Mouse (Mus musculus): Measurements from ENCODE around the gene Gm11492. TPM values are rescaled to one million over a fixed set of nuclear protein-coding genes. Genes with fewer than 3 reads are reported as not detected.

Gene Gm11492
- total and polyA plus RNA-seq, 3 experiments: 0.04 TPM; not detected in 2

DNA sequence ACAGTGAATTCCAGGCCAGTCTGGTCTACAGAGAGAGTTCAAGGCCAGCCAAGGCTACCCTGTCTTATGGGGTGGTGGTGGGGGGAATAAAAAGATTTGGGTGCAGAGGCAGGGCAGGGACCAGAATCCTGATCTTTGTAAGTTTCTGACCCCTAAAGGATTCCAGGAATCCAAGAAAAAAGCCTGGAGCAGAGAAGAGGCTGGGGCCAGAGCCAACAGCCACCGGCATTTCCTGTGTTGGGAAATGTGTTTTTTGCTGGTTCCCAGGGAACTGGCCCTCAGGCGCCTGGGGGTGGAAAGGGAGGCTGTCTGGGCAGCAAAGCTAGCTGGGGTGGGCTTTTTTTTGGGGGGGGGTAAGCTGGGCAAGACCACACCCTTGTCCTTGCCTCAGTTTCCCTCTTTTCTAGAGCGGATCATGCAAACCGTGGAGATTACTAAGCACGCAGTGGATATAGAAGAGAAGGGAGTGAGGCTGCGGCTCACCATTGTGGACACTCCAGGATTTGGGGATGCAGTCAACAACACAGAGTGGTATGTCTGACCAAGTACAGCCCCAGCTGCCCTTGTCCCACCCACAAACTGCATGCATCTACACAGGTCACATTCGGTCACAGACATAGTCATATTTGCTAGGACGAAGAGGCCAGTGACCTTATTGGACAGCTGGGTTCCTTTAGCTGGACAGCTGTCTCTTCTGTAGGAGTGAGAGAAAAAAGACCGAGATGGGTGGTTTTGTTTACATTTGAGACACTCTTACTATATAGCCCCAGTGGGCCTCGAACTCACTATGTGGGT is 18.5 kb downstream of the Gm11492 start:
- WGBS: 56% methylated on average over 10 of the region's 10 CpGs
- H3K27me3 ChIP-seq (ENCODE audit: control insufficient read depth, insufficient read depth, low read length): no peaks in the 10 kb centered on the region

DNA sequence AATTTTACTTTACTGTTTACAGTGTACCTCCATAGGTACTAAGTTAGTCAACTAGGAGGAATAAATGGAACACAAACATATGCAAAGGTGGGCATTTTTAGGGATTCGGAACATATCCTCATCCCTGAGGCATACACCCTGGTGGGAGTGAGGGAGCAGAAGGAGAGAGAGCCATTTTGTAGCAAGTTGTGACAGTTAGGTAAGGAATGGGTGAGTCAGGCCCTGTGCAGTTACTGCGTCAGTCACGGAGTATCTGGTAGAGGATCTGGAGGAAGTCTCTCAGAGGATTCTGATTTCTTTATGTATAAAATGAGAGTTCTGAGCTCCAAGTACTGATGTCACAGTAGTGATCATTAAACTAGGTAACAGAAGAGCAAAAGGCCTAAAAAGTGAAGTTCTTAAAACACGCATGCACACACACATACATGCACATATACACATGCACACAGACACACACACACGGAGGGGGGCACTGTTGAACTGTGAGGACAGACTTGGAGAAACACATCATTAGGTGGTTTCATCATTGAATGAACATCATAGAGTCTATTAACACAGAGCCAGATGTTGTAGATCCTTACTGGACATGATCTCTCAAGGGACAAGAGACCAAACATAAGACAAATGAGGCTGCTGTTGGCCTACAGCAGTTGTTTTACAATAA is 20.9 kb downstream of the Gm11492 start:
- no peak for DNase-seq
- 87% methylated on average over 5 of the region's 5 CpGs for WGBS
- no peaks in the 10 kb centered on the region for H3K27me3 ChIP-seq (ENCODE audit: control insufficient read depth, insufficient read depth, low read length)
- no peak overlapping the region for H3K27ac ChIP-seq
- no peak overlapping the region for H3K9ac ChIP-seq (ENCODE audit: low read depth, low read length)
- intact Hi-C loops (cut with DNase I): no loop called here
- H3K4me3 ChIP-seq: no peak overlapping the region
- H3K4me1 ChIP-seq (ENCODE audit: control insufficient read depth, insufficient read depth, low read length): peaks cover 17% of the 10 kb centered on the region
- TF ChIP-seq POLR2A (IDR thresholded peaks at IDR 0.05; ENCODE audit: insufficient read depth, low read depth, low read length) (no peak), CTCF (IDR thresholded peaks at IDR 0.05) (no peak), EP300 (IDR thresholded peaks at IDR 0.05; ENCODE audit: insufficient read depth, low read depth, low read length) (no peak)
- H3K36me3 ChIP-seq (ENCODE audit: control insufficient read depth, insufficient read depth, low read length): peaks cover 14% of the 10 kb centered on the region
- H3K79me2 ChIP-seq (replicated peaks; ENCODE audit: control insufficient read depth, insufficient read depth, low read length): no peaks in the 10 kb centered on the region

More for the DNA sequence above, 18.5 kb downstream of the Gm11492 start:
- TF ChIP-seq POLR2A (IDR thresholded peaks at IDR 0.05; ENCODE audit: insufficient read depth, low read depth, low read length) (no peak), CTCF (IDR thresholded peaks at IDR 0.05) (no peak), EP300 (IDR thresholded peaks at IDR 0.05; ENCODE audit: insufficient read depth, low read depth, low read length) (0 out of 2 replicates have a peak, but pooled peaks have one; percentile 26)
- 0 out of 2 replicates have a peak overlapping the region, but pooled peaks have one; percentile 29 for H3K9ac ChIP-seq (ENCODE audit: low read depth, low read length)
- intact Hi-C loops (cut with DNase I): loop anchor here (2.0 kb wide), 1 partner anchor 30 kb away; no protein-coding TSS in a partner anchor
- peak; percentile 76 to 78 for DNase-seq
- no peak overlapping the region for H3K4me3 ChIP-seq
- H3K4me1 ChIP-seq (ENCODE audit: control insufficient read depth, insufficient read depth, low read length): peaks cover 23% of the 10 kb centered on the region
- H3K36me3 ChIP-seq (ENCODE audit: control insufficient read depth, insufficient read depth, low read length): peaks cover 7% of the 10 kb centered on the region; the same call in 1 of the 2 replicates
- peak overlapping the region; percentile 82 for H3K27ac ChIP-seq
- no peaks in the 10 kb centered on the region for H3K79me2 ChIP-seq (replicated peaks; ENCODE audit: control insufficient read depth, insufficient read depth, low read length)

DNA sequence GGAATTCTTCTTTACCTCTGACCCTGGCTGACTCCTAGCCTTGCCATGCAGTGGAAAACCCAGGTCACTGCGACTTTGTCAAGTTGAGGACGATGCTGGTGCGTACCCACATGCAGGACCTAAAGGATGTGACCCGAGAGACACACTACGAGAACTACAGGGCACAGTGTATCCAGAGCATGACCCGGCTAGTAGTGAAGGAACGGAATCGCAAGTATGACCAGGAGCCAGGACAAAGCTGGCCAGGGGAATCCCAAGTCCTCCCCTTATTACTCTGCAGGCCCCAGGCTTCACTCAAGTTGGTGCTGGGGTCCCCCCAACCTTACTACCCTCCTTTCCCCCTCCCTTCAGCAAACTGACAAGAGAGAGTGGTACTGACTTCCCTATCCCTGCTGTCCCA is 23.2 kb downstream of the Gm11492 start:
- no peak overlapping the region for H3K4me3 ChIP-seq
- peaks cover 12% of the 10 kb centered on the region for H3K4me1 ChIP-seq (ENCODE audit: control insufficient read depth, insufficient read depth, low read length)
- H3K27me3 ChIP-seq (ENCODE audit: control insufficient read depth, insufficient read depth, low read length): no peaks in the 10 kb centered on the region
- peak overlapping the region; percentile 97 for H3K27ac ChIP-seq
- 74% methylated on average over 8 of the region's 8 CpGs for WGBS
- no peak for DNase-seq
- intact Hi-C loops (cut with DNase I): loop anchor here (5.0 kb wide), 2 partner anchors 167 to 372 kb away; no protein-coding TSS in a partner anchor
- no peaks in the 10 kb centered on the region for H3K79me2 ChIP-seq (replicated peaks; ENCODE audit: control insufficient read depth, insufficient read depth, low read length)
- H3K36me3 ChIP-seq (ENCODE audit: control insufficient read depth, insufficient read depth, low read length): peaks cover 9% of the 10 kb centered on the region
- no peak overlapping the region; the same call in 1 of the 2 replicates for H3K9ac ChIP-seq (ENCODE audit: low read depth, low read length)
- TF ChIP-seq EP300 (IDR thresholded peaks at IDR 0.05; ENCODE audit: insufficient read depth, low read depth, low read length) (no peak), CTCF (IDR thresholded peaks at IDR 0.05) (no peak), POLR2A (IDR thresholded peaks at IDR 0.05; ENCODE audit: insufficient read depth, low read depth, low read length) (no peak)

DNA sequence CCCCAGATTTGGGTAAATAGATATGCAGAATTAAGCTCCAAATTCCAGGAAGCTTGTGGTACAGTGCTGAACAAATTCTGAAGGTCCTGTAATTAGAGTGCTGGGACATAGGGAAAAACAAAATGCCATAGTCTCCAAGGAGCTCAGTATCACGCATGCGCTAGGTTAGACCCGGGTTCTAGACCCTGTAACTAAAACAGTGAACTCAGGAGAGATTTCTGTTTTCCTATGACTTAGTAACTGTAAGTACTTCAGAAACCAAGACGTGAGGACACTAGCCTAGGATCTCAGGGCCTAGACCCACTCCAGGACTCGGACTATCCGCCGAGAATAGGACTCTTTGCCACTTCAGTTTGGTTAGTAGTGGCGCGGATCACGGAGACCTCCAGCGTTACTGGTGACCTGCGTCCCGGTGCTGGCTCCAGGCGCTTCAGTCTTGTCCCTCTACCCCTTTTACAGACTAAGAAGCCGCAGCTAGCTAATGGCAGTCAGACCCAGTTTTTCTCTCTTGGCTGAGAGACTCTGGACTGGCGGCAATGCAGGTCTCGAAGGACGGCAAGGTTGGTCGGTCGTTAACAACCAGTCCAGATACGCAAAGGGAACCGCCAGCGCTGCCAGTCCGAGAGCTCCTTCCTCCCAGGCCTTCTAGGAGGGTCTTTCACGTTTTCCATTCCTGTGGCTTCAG is 24.5 kb downstream of the Gm11492 start:
- Histone ChIP-seq H3K9ac (ENCODE audit: low read depth, low read length) (peak overlapping the region; percentile 85), H3K27ac (peak overlapping the region; percentile 97), H3K4me1 (ENCODE audit: control insufficient read depth, insufficient read depth, low read length) (peaks cover 13% of the 10 kb centered on the region), H3K27me3 (ENCODE audit: control insufficient read depth, insufficient read depth, low read length) (no peaks in the 10 kb centered on the region), H3K79me2 (replicated peaks; ENCODE audit: control insufficient read depth, insufficient read depth, low read length) (no peaks in the 10 kb centered on the region), H3K36me3 (ENCODE audit: control insufficient read depth, insufficient read depth, low read length) (peaks cover 9% of the 10 kb centered on the region), H3K4me3 (peak overlapping the region; percentile 81)
- intact Hi-C loops (cut with DNase I): loop anchor here (5.0 kb wide), 2 partner anchors 169 to 374 kb away; no protein-coding TSS in a partner anchor
- no peak for TF ChIP-seq CTCF (IDR thresholded peaks at IDR 0.05)
- no peak for TF ChIP-seq EP300 (IDR thresholded peaks at IDR 0.05; ENCODE audit: insufficient read depth, low read depth, low read length)
- TF ChIP-seq POLR2A (IDR thresholded peaks at IDR 0.05; ENCODE audit: insufficient read depth, low read depth, low read length): no peak
- WGBS: 1% methylated on average over 25 of the region's 25 CpGs
- DNase-seq: peak; percentile 54 to 73

DNA sequence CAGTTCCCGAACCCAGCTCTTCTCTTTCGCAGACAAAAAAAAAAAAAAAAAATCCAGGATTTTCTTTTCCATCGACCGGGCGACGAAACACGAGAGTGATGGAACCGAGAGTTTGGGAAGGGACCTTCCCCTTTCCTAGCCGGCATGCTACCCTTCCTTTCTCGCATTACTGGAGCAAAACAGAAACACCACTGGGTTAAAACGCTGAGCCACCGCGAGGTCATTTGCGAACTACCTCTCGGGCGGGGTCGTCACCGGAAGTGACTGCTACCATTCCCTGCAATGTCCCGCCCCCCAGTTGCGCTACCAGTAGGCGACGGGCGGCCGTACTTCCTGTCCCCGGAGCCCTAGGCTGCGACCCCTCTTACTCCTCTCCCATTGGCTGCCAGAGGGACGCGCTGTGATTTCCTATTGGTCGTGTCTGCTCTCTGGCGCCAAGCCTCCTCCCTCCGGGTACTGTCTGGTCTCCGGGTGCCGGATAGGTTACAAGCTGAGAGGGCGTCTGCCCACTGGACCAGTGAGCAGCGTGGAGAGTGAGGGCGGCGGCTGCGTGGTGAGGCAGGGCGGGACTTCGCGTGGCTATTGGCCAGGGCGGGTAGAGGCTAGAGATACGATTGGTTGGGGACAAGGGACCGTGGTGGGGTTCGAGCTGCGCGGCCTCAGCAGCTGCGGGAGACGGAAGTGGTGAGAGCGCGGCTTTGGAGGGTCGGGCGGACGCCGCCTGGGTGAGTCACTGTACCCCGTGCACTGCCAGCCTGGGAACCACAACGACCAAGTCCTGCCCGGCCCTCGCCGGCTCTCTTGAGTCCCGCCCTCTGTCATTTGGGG is 25.3 kb downstream of the Gm11492 start, which contains the start of gene Mtmr4:
Gene Mtmr4 (plus strand): TSS at position 637 of the 828 bp plus-strand sequence.
- intact Hi-C loops (cut with DNase I): loop anchor here (5.0 kb wide), 2 partner anchors 169 to 374 kb away; no protein-coding TSS in a partner anchor
- Histone ChIP-seq H3K79me2 (replicated peaks; ENCODE audit: control insufficient read depth, insufficient read depth, low read length) (no peaks in the 10 kb centered on the region), H3K4me3 (peak within 1 kb of the TSS; percentile 81), H3K9ac (ENCODE audit: low read depth, low read length) (peak within 1 kb of the TSS; percentile 85), H3K4me1 (ENCODE audit: control insufficient read depth, insufficient read depth, low read length) (peaks cover 14% of the 10 kb centered on the region), H3K27ac (peak within 1 kb of the TSS; percentile 99), H3K27me3 (ENCODE audit: control insufficient read depth, insufficient read depth, low read length) (no peaks in the 10 kb centered on the region), H3K36me3 (ENCODE audit: control insufficient read depth, insufficient read depth, low read length) (peaks cover 9% of the 10 kb centered on the region)
- TF ChIP-seq CTCF (IDR thresholded peaks at IDR 0.05) (peak; percentile 32), EP300 (IDR thresholded peaks at IDR 0.05; ENCODE audit: insufficient read depth, low read depth, low read length) (peak; percentile 89), POLR2A (IDR thresholded peaks at IDR 0.05; ENCODE audit: insufficient read depth, low read depth, low read length) (peak; percentile 99)
- peak; percentile 97 to 100 for DNase-seq
- WGBS: under 1% methylated on average over 61 of the region's 61 CpGs

Data from heart, adult 2 months (tissue).